Mouse (Mus musculus): ENCODE results near the gene Epb41l4b. TPM values are rescaled to one million over a fixed set of nuclear protein-coding genes. Genes with fewer than 3 reads are reported as not detected.

Epb41l4b gene
- polyA plus RNA-seq, 1 experiment: 37.4 TPM

- no peak for DNase-seq
- no peaks in the 10 kb centered on the region for H3K4me1 ChIP-seq (ENCODE audit: control insufficient read depth, insufficient read depth, low read length)
- no peaks in the 10 kb centered on the region for H3K27me3 ChIP-seq (ENCODE audit: control insufficient read depth, insufficient read depth, low read length)
- 95% methylated on average over 9 of the region's 9 CpGs for WGBS
- H3K27ac ChIP-seq (ENCODE audit: insufficient read depth, low read length): no peak overlapping the region
- TF ChIP-seq POLR2A (IDR thresholded peaks at IDR 0.05; ENCODE audit: borderline replicate concordance, insufficient read depth, low read length) (no peak), CTCF (IDR thresholded peaks at IDR 0.05; ENCODE audit: borderline replicate concordance, insufficient read depth, low read depth, low read length) (no peak)
- no peak overlapping the region for H3K4me3 ChIP-seq (replicated peaks; ENCODE audit: insufficient read depth, low read depth, low read length)
These were observed 21.5 kb upstream of the Epb41l4b start for GRCm38 (mm10) chr4:57164578-57165210.

GRCm38 (mm10) chr4:57162789-57163722, 19.8 kb upstream of the Epb41l4b start:
- no peak overlapping the region for H3K27ac ChIP-seq (ENCODE audit: insufficient read depth, low read length)
- H3K27me3 ChIP-seq (ENCODE audit: control insufficient read depth, insufficient read depth, low read length): no peaks in the 10 kb centered on the region
- TF ChIP-seq POLR2A (IDR thresholded peaks at IDR 0.05; ENCODE audit: borderline replicate concordance, insufficient read depth, low read length): no peak
- no peak for TF ChIP-seq CTCF (IDR thresholded peaks at IDR 0.05; ENCODE audit: borderline replicate concordance, insufficient read depth, low read depth, low read length)
- no peak for DNase-seq
- H3K4me3 ChIP-seq (replicated peaks; ENCODE audit: insufficient read depth, low read depth, low read length): no peak overlapping the region
- no peaks in the 10 kb centered on the region for H3K4me1 ChIP-seq (ENCODE audit: control insufficient read depth, insufficient read depth, low read length)
- 54% methylated on average over 10 of the region's 10 CpGs for WGBS

GRCm38 (mm10) chr4:57160571-57160970, 17.3 kb upstream of the Epb41l4b start:
- 41% methylated on average over 7 of the region's 7 CpGs for WGBS
- TF ChIP-seq CTCF (IDR thresholded peaks at IDR 0.05; ENCODE audit: borderline replicate concordance, insufficient read depth, low read depth, low read length) (no peak), POLR2A (IDR thresholded peaks at IDR 0.05; ENCODE audit: borderline replicate concordance, insufficient read depth, low read length) (no peak)
- Histone ChIP-seq H3K4me3 (replicated peaks; ENCODE audit: insufficient read depth, low read depth, low read length) (no peak overlapping the region), H3K4me1 (ENCODE audit: control insufficient read depth, insufficient read depth, low read length) (no peaks in the 10 kb centered on the region), H3K27ac (ENCODE audit: insufficient read depth, low read length) (no peak overlapping the region), H3K27me3 (ENCODE audit: control insufficient read depth, insufficient read depth, low read length) (no peaks in the 10 kb centered on the region)
- no peak for DNase-seq

- Histone ChIP-seq H3K27ac (ENCODE audit: insufficient read depth, low read length) (no peak overlapping the region), H3K4me3 (replicated peaks; ENCODE audit: insufficient read depth, low read depth, low read length) (no peak overlapping the region), H3K4me1 (ENCODE audit: control insufficient read depth, insufficient read depth, low read length) (no peaks in the 10 kb centered on the region), H3K27me3 (ENCODE audit: control insufficient read depth, insufficient read depth, low read length) (no peaks in the 10 kb centered on the region)
- no peak for DNase-seq
- TF ChIP-seq CTCF (IDR thresholded peaks at IDR 0.05; ENCODE audit: borderline replicate concordance, insufficient read depth, low read depth, low read length): no peak
- no peak for TF ChIP-seq POLR2A (IDR thresholded peaks at IDR 0.05; ENCODE audit: borderline replicate concordance, insufficient read depth, low read length)
- 67% methylated on average over 8 of the region's 8 CpGs for WGBS
These were observed 13.4 kb upstream of the Epb41l4b start for GRCm38 (mm10) chr4:57156549-57157169.

- no peak overlapping the region for H3K4me3 ChIP-seq (replicated peaks; ENCODE audit: insufficient read depth, low read depth, low read length)
- no peak for DNase-seq
- WGBS: 69% methylated on average over 8 of the region's 8 CpGs
- no peaks in the 10 kb centered on the region for H3K27me3 ChIP-seq (ENCODE audit: control insufficient read depth, insufficient read depth, low read length)
- TF ChIP-seq POLR2A (IDR thresholded peaks at IDR 0.05; ENCODE audit: borderline replicate concordance, insufficient read depth, low read length): no peak
- no peak for TF ChIP-seq CTCF (IDR thresholded peaks at IDR 0.05; ENCODE audit: borderline replicate concordance, insufficient read depth, low read depth, low read length)
- H3K4me1 ChIP-seq (ENCODE audit: control insufficient read depth, insufficient read depth, low read length): no peaks in the 10 kb centered on the region
- H3K27ac ChIP-seq (ENCODE audit: insufficient read depth, low read length): no peak overlapping the region
These were observed 10.6 kb upstream of the Epb41l4b start for GRCm38 (mm10) chr4:57153838-57154237.

- TF ChIP-seq POLR2A (IDR thresholded peaks at IDR 0.05; ENCODE audit: borderline replicate concordance, insufficient read depth, low read length) (no peak), CTCF (IDR thresholded peaks at IDR 0.05; ENCODE audit: borderline replicate concordance, insufficient read depth, low read depth, low read length) (no peak)
- Histone ChIP-seq H3K27ac (ENCODE audit: insufficient read depth, low read length) (no peak overlapping the region), H3K4me1 (ENCODE audit: control insufficient read depth, insufficient read depth, low read length) (no peaks in the 10 kb centered on the region), H3K4me3 (replicated peaks; ENCODE audit: insufficient read depth, low read depth, low read length) (no peak overlapping the region), H3K27me3 (ENCODE audit: control insufficient read depth, insufficient read depth, low read length) (no peaks in the 10 kb centered on the region)
- WGBS: 32% methylated on average over 9 of the region's 9 CpGs
- no peak for DNase-seq
These were observed 10.0 kb upstream of the Epb41l4b start for GRCm38 (mm10) chr4:57153068-57153835.

- Histone ChIP-seq H3K27me3 (ENCODE audit: control insufficient read depth, insufficient read depth, low read length) (no peaks in the 10 kb centered on the region), H3K4me1 (ENCODE audit: control insufficient read depth, insufficient read depth, low read length) (no peaks in the 10 kb centered on the region), H3K27ac (ENCODE audit: insufficient read depth, low read length) (no peak overlapping the region), H3K4me3 (replicated peaks; ENCODE audit: insufficient read depth, low read depth, low read length) (no peak overlapping the region)
- DNase-seq: no peak
- 71% methylated on average over 3 of the region's 3 CpGs for WGBS
- no peak for TF ChIP-seq POLR2A (IDR thresholded peaks at IDR 0.05; ENCODE audit: borderline replicate concordance, insufficient read depth, low read length)
- no peak for TF ChIP-seq CTCF (IDR thresholded peaks at IDR 0.05; ENCODE audit: borderline replicate concordance, insufficient read depth, low read depth, low read length)
These were observed 4.9 kb upstream of the Epb41l4b start for GRCm38 (mm10) chr4:57148182-57148581.

Data from cerebellum, adult 2 months (tissue).